Mouse (Mus musculus) G1E (cell line): Measurements from ENCODE around the gene Pde4d. TPM values are rescaled to one million over a fixed set of nuclear protein-coding genes. Genes with fewer than 3 reads are reported as not detected.
"Not testable (repeated sequence)": the region's sequence is repeated elsewhere in the genome, so short reads cannot be mapped to it uniquely, and the experiment has no call there.

ENCODE experiments used
- ATAC-seq: 2 replicates; pipeline ENCODE4 v1.8.0; 2016; ENCODE audit warnings: mild to moderate bottlenecking; ENCODE audit not compliant: insufficient number of reproducible peaks, poor library complexity, low FRiP score, severe bottlenecking; ENCODE audit errors: extremely low read depth
- DNase-seq: peaks from one replicate; pipeline ENCODE4 v3.0.0; 2012; ENCODE audit warnings: low spot score
- H3K27me3 ChIP-seq: 2 replicates; pipeline ENCODE4 v1.6.1; 2012; ENCODE audit warnings: mild to moderate bottlenecking, low read length, inconsistent platforms; ENCODE audit not compliant: insufficient read depth
- H3K36me3 ChIP-seq: replicated peaks from 2 replicates; pipeline ENCODE3; 2012; ENCODE audit warnings: mild to moderate bottlenecking, inconsistent platforms
- H3K4me1 ChIP-seq: 2 replicates; pipeline ENCODE4 v1.6.1; 2012; ENCODE audit warnings: low read depth, low read length, inconsistent platforms, mixed read lengths; ENCODE audit not compliant: insufficient read depth
- H3K4me3 ChIP-seq: 2 replicates; pipeline ENCODE4 v1.5.1; 2012; ENCODE audit warnings: low read depth, mild to moderate bottlenecking, inconsistent platforms, low read length, moderate library complexity, mixed read lengths
- H3K9me3 ChIP-seq: replicated peaks from 2 replicates; pipeline ENCODE4 v1.6.1; 2012; ENCODE audit warnings: inconsistent platforms
- CTCF ChIP-seq: IDR thresholded peaks from 2 replicates; pipeline ENCODE4 v1.5.1; 2012; ENCODE audit warnings: low read depth, low read length, inconsistent platforms, mixed read lengths
- GATA1 ChIP-seq: IDR thresholded peaks from 2 replicates; pipeline ENCODE4 v1.6.1; 2012; ENCODE audit warnings: borderline replicate concordance, low read length, inconsistent platforms, mixed read lengths
- GATA2 ChIP-seq: IDR thresholded peaks from 2 replicates; pipeline ENCODE4 v1.6.1; 2012; ENCODE audit warnings: low read depth, low read length, inconsistent platforms, borderline replicate concordance
- POLR2AphosphoS5 ChIP-seq: IDR thresholded peaks from 2 replicates; pipeline ENCODE4 v1.6.1; 2012; ENCODE audit warnings: low read depth, low read length, inconsistent platforms; ENCODE audit not compliant: insufficient replicate concordance
- TAL1 ChIP-seq: conservative IDR thresholded peaks from 2 replicates; pipeline ENCODE4 v1.6.1; 2012; ENCODE audit warnings: low read depth, low read length, inconsistent platforms, mixed read lengths
- polyA plus RNA-seq: library from polyadenylated mRNA; stranded (reverse); fragments of >175 nt; gene quantifications from 2 replicates; pipeline ENCODE4 v1.2.3, GENCODE M21; 2012
- total RNA-seq, 2 experiments: library from RNA; stranded (forward) in 1 of 2; stranded (reverse) in 1 of 2; fragments of 200-1000 nt in 1 of 2; fragments of >200 nt in 1 of 2; fragmentation: Nextera tagmentation in 1 of 2; gene quantifications; 2 replicates each; pipeline ENCODE4 v1.2.3; 2014 to 2017

Gene Pde4d
- total and polyA plus RNA-seq, 3 experiments: 8.2 to 124 (median 22.6) TPM

DNA sequence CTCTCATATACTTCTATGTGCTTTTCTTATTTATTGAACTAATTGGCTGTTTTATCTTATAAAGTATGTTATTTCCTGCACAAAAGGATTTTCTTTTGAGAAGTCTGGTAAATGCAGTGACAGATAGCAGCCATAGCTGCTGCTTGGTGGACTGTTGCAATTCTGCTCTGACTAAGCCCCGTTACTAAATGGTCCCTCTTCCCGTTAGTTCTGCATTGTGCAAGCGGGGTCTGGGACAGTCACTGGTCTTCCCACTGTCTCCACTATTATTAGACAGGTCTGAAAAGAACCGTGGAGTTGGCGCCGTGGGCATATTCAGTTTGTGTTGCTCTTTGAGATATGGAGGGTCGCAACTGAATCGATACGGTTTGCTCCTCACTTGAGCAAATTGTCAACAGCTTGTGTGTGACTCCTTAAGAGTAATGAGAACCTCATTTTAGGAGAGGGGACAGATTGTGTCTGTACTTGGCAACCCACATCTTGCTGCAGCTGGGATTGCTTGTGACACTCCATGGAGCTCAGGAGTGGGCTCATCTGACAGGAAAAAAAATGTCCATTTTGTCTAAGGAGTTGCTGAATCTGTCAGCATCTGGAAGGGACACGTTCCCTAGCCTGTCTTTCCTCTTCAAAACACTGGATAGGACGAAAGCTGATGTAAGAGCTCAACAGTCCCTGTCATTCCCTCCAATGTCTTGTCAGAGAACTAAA lies 316.4 kb downstream of the Pde4d start:
- ATAC-seq: no peak
- Histone ChIP-seq H3K4me3 (no peak overlapping the region), H3K36me3 (no peaks in the 10 kb centered on the region), H3K9me3 (no peaks in the 10 kb centered on the region), H3K27me3 (no peaks in the 10 kb centered on the region; the same call in 1 of the 2 replicates), H3K4me1 (no peaks in the 10 kb centered on the region)
- DNase-seq: no peak
- TF ChIP-seq POLR2AphosphoS5 (no peak), GATA2 (no peak), GATA1 (no peak), CTCF (no peak), TAL1 (no peak)

DNA sequence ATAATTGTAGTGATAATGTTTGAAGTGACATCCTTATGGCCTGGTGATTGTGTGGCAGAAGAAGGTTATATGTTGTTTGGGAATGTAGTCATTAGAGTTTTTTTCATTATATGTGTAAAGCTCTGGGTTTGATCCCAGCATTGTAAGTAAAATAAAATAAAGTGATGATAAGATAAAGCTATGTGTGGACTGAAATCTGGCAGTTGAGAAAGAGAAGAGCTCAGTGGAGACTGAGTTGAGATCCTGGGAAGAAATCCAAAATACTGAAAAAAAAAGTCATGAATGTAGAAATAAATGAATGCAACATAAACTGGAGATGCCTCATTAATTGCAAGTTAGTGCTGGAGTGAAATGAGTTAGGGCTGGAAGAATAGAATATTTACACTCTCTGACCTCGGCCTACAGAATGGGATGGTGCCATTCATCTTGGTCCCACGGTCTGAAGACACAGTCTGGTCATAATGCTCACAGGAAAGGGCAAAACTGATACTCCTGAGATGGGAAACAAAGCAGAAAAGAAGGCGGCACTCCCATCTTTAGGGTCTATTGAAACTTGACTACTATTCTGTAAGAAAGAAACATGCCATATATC lies 319.8 kb downstream of the Pde4d start:
- H3K4me3 ChIP-seq: no peak overlapping the region
- DNase-seq: no peak
- no peaks in the 10 kb centered on the region for H3K4me1 ChIP-seq
- no peak for ATAC-seq
- no peaks in the 10 kb centered on the region for H3K9me3 ChIP-seq
- H3K27me3 ChIP-seq: no peaks in the 10 kb centered on the region
- H3K36me3 ChIP-seq: no peaks in the 10 kb centered on the region
- no peak for TF ChIP-seq CTCF
- no peak for TF ChIP-seq POLR2AphosphoS5
- TF ChIP-seq GATA2: no peak
- no peak for TF ChIP-seq TAL1
- no peak for TF ChIP-seq GATA1

DNA sequence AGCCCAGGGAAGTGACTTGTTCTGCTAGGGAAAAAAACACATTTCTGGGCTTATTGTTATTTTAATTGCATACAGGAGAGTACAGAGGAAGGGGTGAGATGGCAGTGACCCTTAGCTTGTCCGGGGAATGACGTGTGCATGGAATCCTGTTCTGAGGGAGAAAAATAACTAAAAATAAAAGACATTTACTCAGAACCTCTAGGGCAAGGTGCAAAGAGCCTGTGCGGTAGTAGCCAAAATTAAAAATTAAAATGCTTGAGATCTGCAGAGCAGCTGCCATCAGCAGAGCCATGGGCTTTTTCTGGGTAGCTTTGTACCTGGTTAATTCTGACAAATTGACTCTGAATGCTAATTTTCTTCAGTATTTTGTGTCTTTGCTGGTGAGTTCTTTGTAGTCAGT lies 322.6 kb downstream of the Pde4d start:
- H3K9me3 ChIP-seq: no peaks in the 10 kb centered on the region
- H3K4me3 ChIP-seq: no peak overlapping the region
- no peak for TF ChIP-seq GATA1
- TF ChIP-seq POLR2AphosphoS5: no peak
- TF ChIP-seq GATA2: no peak
- no peak for TF ChIP-seq TAL1
- no peak for TF ChIP-seq CTCF
- H3K27me3 ChIP-seq: no peaks in the 10 kb centered on the region
- H3K4me1 ChIP-seq: no peaks in the 10 kb centered on the region
- H3K36me3 ChIP-seq: no peaks in the 10 kb centered on the region
- DNase-seq: no peak
- ATAC-seq: no peak

DNA sequence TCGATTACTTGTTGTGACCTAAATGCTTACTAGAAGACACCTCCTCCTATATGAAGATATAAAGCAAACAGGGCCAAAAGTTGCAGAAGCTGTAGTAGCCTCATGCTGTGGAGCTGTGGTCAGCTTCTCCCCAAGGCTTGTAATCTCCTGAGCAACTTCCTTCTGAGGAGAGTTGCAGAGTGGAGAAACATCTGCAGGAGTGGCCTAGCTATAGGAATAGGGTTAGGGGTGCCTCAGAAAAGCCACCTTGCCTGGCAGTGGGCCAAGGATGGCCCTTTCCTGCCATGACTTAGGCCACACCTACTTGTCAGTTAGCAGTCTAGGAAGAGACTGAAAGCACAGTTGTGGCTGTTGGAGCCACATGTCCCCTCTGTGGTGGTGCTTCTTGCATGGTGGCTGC lies 325.2 kb downstream of the Pde4d start:
- no peak for ATAC-seq
- Histone ChIP-seq H3K36me3 (no peaks in the 10 kb centered on the region), H3K4me1 (no peaks in the 10 kb centered on the region), H3K4me3 (no peak overlapping the region), H3K9me3 (no peaks in the 10 kb centered on the region), H3K27me3 (no peaks in the 10 kb centered on the region)
- DNase-seq: no peak
- no peak for TF ChIP-seq TAL1
- TF ChIP-seq CTCF: no peak
- TF ChIP-seq GATA1: no peak
- TF ChIP-seq GATA2: no peak
- no peak for TF ChIP-seq POLR2AphosphoS5

DNA sequence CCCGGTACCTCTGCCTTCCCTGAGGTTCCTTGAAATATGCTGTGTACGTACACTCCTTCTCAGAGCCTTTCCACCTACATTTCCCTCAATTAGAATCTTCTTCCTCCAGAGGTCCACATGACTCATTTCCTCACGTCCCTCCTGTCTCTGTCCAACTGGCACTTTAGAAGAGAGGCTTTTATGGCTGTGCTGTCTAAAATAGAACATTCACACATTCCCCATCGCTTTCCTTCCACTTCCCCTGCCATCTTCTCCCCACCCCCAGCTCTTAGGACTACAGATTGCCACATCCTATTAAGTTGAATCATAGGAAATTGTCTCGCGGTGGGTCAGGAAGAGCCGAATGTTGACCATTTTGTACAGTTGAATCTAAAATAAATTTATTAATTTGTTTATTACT lies 326.1 kb downstream of the Pde4d start:
- Histone ChIP-seq H3K4me1 (no peaks in the 10 kb centered on the region), H3K36me3 (no peaks in the 10 kb centered on the region), H3K27me3 (no peaks in the 10 kb centered on the region), H3K9me3 (no peaks in the 10 kb centered on the region), H3K4me3 (no peak overlapping the region)
- ATAC-seq (no peak), DNase-seq (no peak)
- TF ChIP-seq GATA1: no peak
- TF ChIP-seq GATA2: no peak
- no peak for TF ChIP-seq TAL1
- no peak for TF ChIP-seq POLR2AphosphoS5
- no peak for TF ChIP-seq CTCF

DNA sequence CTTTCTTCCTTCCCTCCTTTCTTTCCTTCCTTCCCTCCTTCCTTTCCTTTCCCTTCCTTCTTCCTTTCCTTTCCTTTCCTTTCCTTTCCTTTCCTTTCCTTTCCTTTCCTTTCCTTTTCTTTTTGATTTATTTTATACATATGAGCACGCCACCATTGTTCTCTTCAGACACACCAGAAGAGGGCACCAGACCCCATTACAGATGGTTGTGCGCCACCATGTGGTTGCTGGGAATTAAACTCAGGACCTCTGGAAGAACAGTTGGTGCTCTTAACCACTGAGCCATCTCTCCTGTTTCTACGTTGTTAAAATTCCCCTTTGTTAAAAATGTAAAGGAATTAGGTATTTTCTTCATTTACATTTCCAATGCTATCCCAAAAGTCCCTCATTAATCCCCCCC lies 347.9 kb downstream of the Pde4d start:
- not testable (repeated sequence) for ATAC-seq, DNase-seq, H3K27me3 ChIP-seq, H3K36me3 ChIP-seq, H3K9me3 ChIP-seq, H3K4me1 ChIP-seq, H3K4me3 ChIP-seq

DNA sequence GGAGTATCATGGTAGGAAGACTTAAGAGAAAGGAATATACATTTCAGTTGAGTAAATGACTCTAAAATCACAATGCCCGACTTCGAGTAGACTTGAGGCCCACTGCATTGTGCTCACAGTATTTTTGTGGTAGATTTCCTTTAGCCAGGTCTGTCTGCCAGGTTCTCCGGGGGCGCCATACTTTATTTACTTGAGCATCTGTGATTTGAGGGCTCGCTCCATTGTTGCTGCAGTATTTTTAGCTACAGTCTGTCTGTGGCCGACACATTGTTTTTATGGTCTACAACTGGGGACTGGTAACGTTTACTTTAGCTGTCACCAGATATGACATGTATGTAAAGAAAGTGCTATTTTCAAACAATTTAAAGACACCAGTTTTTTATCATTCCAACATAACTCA lies 359.4 kb downstream of the Pde4d start:
- no peak for TF ChIP-seq CTCF
- TF ChIP-seq POLR2AphosphoS5: no peak
- TF ChIP-seq TAL1: no peak
- no peak for TF ChIP-seq GATA2
- no peak for TF ChIP-seq GATA1
- H3K36me3 ChIP-seq: no peaks in the 10 kb centered on the region
- H3K4me1 ChIP-seq: no peaks in the 10 kb centered on the region
- no peak overlapping the region for H3K4me3 ChIP-seq
- H3K27me3 ChIP-seq: no peaks in the 10 kb centered on the region
- H3K9me3 ChIP-seq: no peaks in the 10 kb centered on the region
- ATAC-seq: no peak
- DNase-seq: no peak
